Mouse (Mus musculus) frontal cortex, postnatal 36 days (tissue): Measurements from ENCODE around the gene Thrb.
"Not testable (repeated sequence)": the region's sequence is repeated elsewhere in the genome, so short reads cannot be mapped to it uniquely, and the experiment has no call there.

Source experiments
- DNase-seq, 2 experiments: peaks; one replicate each; pipeline ENCODE4 v3.0.0; 2022; ENCODE audit warnings: low spot score in 2 of 2

The Thrb gene

GRCm38 (mm10) chr14:17933475-17933874 is 273.4 kb downstream of the Thrb start:
- no peak for DNase-seq

- not testable (repeated sequence) for DNase-seq
These were observed 274.7 kb downstream of the Thrb start for GRCm38 (mm10) chr14:17934779-17935178.

GRCm38 (mm10) chr14:17954038-17954437 is 294.0 kb downstream of the Thrb start:
- DNase-seq: no peak

- DNase-seq: no peak
These were observed 299.8 kb downstream of the Thrb start for GRCm38 (mm10) chr14:17959901-17960300.

- peak; percentile 42 to 59 for DNase-seq
These were observed 307.2 kb downstream of the Thrb start for GRCm38 (mm10) chr14:17967117-17967726.

GRCm38 (mm10) chr14:17972132-17972531 is 312.1 kb downstream of the Thrb start:
- no peak for DNase-seq

GRCm38 (mm10) chr14:17972665-17973064 is 312.6 kb downstream of the Thrb start:
- DNase-seq: no peak

- DNase-seq: no peak
These were observed 315.7 kb downstream of the Thrb start for GRCm38 (mm10) chr14:17975786-17976185.

- DNase-seq: no peak
These were observed 318.2 kb downstream of the Thrb start for GRCm38 (mm10) chr14:17978259-17978658.

- no peak for DNase-seq
These were observed 321.2 kb downstream of the Thrb start for GRCm38 (mm10) chr14:17981258-17981657.

GRCm38 (mm10) chr14:17982017-17982416 is 322.0 kb downstream of the Thrb start:
- DNase-seq: no peak

GRCm38 (mm10) chr14:17983390-17983789 is 323.3 kb downstream of the Thrb start:
- no peak for DNase-seq

GRCm38 (mm10) chr14:17983839-17984238 is 323.8 kb downstream of the Thrb start:
- DNase-seq: no peak

- no peak for DNase-seq
These were observed 328.5 kb downstream of the Thrb start for GRCm38 (mm10) chr14:17988580-17988979.

- no peak for DNase-seq
These were observed 329.1 kb downstream of the Thrb start for GRCm38 (mm10) chr14:17989182-17989581.

GRCm38 (mm10) chr14:17990186-17990585 is 330.1 kb downstream of the Thrb start:
- DNase-seq: no peak

- DNase-seq: no peak
These were observed 341.8 kb downstream of the Thrb start for GRCm38 (mm10) chr14:18001886-18002285.

- DNase-seq: no peak
These were observed 343.6 kb downstream of the Thrb start for GRCm38 (mm10) chr14:18003686-18004085.

- DNase-seq: peak in 1 of 2 experiments; percentile 32
These were observed 348.5 kb downstream of the Thrb start for GRCm38 (mm10) chr14:18008524-18008923.

GRCm38 (mm10) chr14:18016604-18017003 is 356.5 kb downstream of the Thrb start:
- DNase-seq: no peak

GRCm38 (mm10) chr14:18020128-18020527 is 360.1 kb downstream of the Thrb start:
- no peak for DNase-seq

- DNase-seq: no peak
These were observed 360.6 kb downstream of the Thrb start for GRCm38 (mm10) chr14:18020636-18021035.

- DNase-seq: no peak
These were observed 361.7 kb downstream of the Thrb start for GRCm38 (mm10) chr14:18021726-18022125.

- no peak for DNase-seq
These were observed 362.3 kb downstream of the Thrb start for GRCm38 (mm10) chr14:18022351-18022750.
